Mouse (Mus musculus) CD8-positive naive resting alpha-beta T cell, adult 2 months (primary cell): ENCODE data around the gene Fbxl12.
"Not testable (repeated sequence)": the region's sequence is repeated elsewhere in the genome, so short reads cannot be mapped to it uniquely, and the experiment has no call there.

Experiments
- DNase-seq, 2 experiments: peaks; one replicate each; pipeline ENCODE4 v3.0.0; 2022; ENCODE audit warnings: low read depth in 2 of 2, low spot score in 2 of 2

The Fbxl12 gene

DNA sequence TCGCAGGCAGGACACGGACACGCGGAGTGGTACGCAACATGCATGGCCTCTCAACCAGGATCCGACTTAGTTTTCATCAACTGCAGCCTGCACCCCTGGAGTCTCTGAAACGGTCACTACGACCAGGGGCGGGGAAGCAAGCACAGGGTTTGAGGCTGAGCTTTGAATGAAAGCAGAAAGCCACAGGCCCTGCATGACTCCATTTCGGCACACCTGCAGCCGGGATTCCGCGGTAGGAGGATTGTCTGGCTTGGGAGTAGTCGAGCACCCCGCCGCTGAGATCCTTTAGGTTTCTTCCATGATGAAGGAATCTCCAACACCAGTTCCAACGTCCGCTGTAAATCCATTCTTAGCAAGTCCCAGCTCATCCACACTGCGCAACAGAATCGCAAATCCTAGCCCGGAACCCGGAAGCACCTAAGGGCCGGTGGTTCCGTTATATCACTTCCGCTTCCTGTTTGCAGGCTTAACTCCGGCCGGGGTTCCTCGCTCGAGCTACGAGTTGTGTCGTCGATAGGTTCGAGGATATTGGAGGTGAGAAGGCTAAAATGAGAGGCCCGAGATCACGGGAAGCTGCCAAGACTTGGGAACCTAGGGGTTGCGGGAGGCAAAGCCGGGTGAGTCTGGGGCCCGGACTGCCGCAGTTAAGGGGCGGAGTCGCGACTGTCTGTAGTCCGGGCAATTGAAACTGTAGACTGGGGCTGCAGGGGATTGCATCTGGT lies at the start of gene Fbxl12:
TSS of gene Fbxl12 (minus strand) at position 408 of the 722 bp plus-strand sequence.
- DNase-seq: peak; percentile 70 to 71

DNA sequence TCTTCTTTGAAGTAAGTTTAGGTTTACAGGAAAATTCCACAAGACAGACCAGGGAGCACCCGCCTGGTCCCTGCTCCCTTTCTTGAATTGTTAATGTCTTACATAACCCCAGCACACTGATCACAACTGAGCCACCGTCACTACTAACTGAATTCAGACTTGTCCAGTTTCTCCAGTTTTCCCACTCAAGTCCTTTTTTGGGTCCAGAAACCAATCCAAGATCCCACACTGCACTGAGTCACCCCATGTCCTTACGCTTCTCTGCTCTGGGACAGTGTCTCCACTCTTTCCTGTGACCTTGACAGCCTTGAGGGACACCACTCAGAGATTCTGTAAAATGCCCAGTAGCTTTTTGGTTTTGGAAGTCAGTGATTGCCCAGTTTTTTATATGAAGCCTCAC lies 48.3 kb upstream of the Fbxl12 start:
- no peak for DNase-seq

DNA sequence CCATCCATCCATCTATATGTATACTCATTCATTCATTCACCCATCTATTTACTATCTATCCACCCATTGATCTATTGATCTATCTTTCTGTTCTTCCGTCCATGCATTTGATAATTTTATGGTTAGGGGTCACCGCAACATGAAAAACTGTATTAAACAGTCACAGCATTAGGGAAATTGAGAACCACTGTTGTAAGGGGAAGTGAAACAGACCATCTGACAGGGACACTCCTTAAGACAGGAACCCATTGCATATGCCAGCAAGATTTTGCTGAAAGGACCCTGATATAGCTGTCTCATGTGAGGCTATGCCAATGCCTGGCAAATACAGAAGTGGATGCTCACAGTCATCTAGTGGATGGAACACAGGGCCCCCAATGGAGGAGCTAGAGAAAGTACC lies 45.9 kb upstream of the Fbxl12 start:
- DNase-seq: not testable (repeated sequence)

DNA sequence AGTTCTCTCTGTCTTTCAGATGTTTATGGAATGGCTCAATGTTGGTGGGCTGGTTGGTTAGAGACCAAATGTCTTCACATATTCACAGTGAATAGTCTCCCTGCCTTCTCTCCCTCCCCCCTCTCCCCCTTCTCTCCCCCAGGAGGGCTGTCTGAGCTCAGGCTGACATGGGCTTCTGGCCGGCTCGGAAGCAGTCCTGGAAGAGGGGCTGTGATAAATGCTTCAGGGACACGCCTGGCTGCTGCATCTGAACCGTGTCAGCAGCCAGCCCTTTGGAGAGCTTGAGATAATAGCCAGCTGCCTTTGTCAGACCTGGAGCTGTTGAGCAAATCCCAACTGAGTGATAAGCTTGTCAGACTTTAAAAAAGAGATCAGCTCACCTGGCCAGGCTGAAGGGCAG lies 45.3 kb upstream of the Fbxl12 start:
- DNase-seq: no peak

DNA sequence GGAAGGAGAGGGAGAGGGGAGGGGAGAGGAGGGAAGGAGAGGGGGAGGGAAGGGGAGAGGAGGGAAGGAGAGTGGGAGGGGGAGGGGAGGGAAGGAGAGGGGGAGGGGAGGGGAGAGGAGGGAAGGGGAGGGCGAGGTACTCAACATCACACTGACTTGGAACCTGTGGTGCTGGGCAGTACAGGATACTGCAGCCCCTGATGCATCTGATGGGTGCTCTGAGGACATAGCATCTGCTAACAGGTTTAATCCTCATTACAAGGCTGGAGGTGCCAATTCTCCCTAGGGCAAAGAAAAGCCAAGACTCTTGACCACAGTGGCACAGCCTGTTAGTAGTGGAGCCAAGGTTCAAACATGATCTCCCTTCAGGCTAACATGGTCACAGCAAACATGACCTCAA lies 44.8 kb upstream of the Fbxl12 start:
- no peak for DNase-seq

DNA sequence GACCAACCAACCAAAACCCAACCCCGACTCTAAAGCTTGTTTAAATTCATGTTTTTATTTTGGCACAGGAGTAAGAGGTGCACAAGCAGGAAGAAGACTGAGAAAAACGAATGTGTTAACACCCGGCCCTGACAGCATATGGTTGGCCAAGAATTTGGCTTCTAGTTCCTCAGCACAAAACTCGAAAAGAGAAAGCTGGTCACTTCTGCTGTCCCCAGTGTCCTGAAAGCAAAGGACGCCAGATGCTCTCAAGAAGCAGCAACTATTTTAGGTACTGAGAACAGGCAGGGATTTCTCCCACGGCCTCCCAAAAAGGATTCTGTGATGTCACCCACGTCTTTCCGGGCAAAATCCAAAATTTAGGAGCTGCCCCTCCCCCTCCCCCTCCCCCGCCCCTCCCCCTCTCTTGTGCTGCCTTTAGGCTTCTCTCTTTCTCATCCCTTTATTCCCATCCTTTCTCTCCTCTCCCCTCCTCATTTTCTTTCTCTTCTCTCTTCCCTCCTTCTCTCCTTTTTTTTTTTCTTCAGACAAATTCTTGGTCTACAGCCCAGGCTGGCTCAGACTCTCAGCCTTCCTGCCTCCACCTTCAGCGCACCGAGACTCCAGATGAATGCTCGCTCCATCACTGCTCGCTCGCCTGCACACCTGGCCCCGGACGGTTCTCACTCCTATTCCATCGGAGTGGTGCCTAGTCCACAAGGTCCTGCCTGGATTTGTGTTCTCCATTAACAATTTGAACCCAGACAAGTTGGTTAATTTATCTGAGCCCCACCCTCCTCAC lies 40.7 kb upstream of the Fbxl12 start:
- DNase-seq: no peak

DNA sequence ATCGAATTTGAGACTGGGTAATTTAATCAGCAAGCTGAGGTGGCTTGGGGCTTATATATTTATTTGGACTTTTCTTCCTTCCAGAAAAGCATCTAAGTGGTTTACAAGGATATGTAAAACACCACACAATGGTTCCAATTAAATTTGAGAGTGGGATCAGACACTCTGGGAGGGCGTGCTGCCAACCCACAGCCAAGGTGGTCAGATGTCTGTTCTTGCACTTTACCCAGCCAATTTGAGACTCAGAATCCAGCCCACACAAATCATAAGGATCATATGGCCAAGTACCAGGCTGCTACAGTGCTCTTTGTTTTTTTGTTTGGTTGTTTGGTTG lies 37.8 kb upstream of the Fbxl12 start:
- DNase-seq: no peak

DNA sequence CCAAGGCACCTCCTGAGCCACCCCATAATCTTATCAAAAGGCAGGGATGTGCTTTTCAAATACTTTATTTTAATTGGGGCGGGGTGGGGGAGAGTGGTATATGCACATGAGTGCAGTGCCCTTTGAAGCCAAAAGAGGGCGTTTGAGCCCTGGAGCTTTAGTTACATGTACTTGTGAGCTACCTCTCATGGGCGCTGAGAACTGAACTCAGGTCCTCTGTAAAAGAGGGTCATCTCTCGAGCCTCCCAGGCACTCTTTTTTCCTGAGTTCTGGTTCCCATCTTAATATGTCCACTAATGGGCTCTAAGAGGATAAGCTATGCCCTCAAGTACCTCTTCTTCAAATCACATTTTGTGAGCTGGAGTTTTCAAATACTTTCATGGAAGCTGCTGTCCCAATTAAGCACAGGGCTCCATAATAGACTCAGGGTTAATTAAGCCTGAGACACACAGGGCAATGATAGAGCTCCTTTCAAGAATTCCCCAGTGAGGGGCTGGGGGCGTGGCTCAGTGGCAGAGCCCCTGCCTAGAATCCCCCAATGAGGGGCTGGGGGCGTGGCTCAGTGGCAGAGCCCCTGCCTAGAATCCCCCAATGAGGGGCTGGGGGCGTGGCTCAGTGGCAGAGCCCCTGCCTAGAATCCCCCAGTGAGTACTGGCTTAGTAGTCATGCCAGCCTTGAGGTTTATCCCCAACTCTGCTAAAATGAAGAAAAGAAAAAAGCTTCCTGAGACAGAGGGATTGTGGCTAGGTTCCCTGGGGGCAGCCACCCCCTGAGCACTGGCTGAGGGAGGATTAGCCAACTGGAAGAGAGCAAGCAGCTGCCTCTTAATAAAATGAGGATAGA lies 37.2 kb upstream of the Fbxl12 start:
- DNase-seq: no peak

DNA sequence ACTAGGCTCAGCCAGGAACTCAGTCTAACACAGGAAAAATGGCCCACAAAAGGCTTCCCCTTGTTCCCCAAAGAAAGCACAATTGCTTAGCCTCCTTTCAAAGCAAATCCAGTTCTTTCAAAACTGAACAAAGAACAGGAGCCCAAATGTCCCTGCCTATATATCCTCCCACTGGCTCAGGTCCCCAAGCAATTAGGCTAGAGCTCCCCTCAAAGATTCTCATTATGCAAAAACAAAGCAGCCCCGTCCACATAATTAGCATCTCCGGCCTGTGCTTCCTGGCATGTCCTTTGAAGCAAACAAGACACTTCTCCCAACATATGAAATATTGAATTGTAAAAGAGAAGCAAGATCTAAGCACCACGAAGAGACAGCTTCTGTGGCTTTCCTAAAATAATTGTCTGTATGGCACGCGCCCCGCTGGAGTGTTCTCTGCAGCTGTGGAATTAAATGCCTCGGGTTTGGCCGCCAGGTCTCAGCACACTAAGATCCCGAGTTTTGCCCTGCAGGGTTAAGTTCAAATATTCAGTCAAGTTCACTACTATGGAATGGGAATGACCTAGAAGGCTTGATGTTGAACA lies 35.9 kb upstream of the Fbxl12 start:
- no peak for DNase-seq

DNA sequence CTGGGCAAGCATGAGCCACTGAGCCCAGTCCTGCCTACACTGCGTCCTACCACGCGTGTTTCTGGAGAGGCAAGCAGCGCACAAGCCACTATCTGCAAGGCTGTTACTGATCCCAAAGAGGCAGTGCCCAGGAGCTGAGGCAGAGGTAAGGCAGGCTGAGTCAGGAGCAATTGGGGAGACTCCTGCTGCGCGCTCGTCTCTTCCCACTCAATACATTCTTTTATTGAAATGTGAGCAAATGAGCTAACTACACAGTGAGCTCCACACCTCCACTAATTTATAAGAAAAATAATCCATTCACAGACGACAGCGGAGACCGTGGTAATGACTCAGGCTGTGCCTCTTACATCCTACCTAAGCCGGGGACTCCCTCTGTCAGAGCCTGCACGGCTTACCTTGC lies 33.3 kb upstream of the Fbxl12 start:
- no peak for DNase-seq

DNA sequence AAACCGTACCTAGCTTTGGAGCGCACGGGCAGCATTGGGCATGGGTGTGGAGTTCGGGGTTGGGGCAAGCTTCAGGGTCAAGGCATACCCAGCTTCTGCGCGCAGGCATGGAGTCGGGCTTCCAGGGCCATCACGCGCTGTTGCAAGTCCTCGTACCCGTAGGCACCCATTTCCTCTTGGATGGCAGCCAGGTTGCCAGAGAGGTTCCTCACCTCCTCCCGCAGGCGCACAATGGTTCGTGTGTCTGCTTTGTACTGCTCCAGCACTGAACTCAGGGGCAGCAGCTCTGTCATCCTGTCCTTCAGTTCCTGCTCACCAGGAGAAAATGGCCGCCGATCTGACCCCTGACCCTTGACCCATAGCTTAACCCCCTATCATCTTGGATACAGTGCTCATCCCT lies 27.5 kb upstream of the Fbxl12 start:
- no peak for DNase-seq

DNA sequence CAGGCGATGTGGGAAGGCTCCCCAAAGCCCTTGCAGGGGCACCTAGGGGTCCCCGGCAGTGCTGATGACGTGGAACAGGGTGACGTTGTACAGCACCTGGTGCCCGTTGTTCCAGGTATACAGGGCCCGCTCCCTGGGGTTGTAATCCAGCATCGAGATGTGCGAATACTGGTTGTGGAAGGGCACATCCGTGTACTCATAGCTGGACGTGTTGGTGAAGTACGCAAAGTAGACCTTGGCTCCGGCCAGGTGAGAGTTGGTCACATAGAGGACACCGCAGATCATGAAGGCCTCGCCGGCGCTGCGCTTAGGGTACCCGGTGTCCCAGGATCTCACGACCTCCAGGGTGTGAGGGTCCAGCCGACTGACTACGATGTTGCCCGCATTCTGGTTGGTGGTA lies 23.5 kb upstream of the Fbxl12 start:
- no peak for DNase-seq

DNA sequence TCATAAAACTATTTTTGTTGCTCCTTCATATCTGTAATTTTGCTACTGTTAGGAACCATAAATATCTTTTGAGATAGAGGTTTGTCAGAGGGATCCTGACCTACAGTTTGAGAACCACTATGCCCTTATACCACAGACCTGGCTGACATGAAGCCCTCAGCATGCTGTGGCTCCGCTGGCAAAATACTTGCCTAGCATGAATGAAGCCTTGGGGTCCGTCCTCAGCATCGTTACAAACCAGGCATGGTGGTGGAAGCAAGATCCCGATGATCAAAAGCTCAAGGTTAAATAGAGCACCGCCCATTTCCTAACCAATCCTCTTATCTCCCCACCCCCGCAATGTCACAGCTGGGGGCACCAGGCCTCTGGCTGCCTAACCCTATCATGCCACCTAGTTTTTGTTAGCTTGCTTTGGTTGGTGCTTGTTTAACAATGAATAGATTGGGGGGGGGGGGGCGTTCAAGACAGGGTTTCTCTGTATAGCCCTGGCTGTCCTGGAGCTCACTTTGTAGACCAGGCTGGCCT lies 22.0 kb upstream of the Fbxl12 start:
- DNase-seq: no peak

DNA sequence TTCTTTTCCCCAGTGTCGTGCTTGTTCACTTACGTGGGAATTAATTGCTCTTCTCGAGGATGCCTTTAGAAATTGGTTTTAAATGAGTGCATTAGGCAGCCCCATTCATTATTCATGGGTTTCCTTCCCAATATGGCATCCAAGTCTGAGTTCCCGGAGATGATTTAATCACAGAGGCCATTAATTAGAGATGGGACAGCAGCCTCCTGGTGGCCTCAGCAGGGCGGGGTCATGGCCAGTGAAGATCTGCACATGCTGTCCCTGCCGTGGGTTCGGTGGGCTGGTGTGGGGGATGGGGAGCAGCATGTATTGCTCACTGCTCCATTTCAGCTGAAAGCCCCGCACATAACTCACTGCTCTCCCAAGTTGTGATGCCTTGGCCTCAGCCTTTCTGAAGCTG lies 21.4 kb upstream of the Fbxl12 start:
- DNase-seq: no peak

DNA sequence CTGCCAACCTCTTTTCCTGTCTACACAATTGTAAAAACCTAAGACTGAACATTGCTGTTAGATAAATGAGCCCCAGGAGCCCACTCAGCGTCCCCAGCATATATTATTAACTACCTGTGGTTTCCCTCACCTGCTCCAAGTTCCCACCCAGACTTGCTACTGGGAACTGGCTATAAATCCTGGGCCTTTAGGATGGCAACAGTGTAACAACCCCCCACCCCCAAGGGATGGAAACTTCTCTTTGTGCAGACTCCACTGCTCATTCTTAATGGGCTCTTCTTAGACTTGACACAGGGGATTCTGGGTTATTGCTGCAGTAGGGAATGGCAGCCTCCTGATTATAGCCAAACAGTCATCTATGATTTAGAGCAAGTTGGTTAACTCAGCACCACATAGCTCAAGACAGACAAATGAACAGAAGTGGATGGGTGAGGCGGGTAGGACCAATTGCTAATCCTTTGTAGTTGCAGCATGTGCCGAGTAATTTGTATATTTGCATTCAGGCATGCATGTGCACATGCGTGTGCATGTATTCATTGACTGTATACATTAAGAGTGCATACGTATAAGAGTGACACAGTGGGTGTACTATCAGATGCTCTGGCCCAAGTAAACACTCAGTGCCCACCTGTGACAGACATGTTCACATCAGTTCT lies 20.5 kb upstream of the Fbxl12 start:
- no peak for DNase-seq

DNA sequence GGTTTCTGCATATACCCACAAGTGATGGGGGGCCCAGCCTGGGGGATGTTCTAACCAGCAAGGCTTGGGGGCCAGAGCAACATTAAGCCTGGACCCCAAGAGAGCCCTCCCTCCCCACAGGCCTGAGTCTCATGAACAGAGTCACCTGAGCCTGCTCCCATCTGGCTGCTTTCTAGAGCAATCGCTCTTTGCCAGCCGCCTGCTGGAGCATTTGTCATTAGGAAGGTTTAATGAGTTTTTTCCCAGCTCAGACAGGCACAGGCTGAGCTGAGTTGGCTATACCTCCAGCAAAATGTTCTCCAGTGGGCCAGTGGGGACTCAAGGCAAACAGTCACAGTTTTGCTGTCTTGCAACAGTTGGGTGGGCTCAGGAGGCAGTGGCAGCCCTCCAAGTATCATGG lies 19.8 kb upstream of the Fbxl12 start:
- no peak for DNase-seq

DNA sequence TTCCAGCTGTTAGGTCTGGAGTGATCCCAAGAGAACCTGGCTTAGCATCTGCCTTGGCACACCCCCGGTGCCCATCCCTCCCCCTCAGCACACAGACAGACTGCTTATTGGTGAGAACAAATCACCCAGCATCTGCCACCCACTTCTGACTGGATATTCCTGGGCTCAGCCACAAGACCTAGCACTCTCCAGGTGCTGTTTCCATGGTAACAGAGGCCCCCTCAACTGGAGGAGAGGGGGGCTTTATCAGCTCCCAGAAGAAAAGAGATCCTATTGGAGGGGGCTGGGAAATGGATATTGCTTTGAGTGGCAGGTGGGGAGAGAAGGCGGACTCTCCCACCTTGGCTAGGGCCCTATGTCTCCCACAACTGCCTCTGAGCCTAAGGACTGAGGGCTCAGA lies 19.4 kb upstream of the Fbxl12 start:
- no peak for DNase-seq

DNA sequence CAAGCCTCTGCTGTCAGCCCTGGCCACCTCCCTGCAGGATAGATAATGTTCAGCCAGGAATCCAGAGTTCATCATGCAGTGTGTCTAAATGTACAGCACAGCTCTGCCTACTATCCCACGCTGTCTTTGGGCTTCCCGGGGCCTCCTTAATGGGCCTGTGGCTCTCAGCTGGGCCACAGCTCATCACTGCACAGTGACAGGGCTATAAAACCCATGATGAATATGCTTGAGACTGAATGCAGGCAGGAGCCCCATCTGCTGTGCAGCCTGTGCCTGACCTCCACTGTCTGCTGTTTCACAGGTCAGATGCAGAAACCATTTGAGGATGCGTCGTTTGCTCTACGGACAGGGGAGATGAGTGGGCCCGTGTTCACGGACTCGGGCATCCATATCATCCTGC lies 18.3 kb upstream of the Fbxl12 start:
- no peak for DNase-seq

DNA sequence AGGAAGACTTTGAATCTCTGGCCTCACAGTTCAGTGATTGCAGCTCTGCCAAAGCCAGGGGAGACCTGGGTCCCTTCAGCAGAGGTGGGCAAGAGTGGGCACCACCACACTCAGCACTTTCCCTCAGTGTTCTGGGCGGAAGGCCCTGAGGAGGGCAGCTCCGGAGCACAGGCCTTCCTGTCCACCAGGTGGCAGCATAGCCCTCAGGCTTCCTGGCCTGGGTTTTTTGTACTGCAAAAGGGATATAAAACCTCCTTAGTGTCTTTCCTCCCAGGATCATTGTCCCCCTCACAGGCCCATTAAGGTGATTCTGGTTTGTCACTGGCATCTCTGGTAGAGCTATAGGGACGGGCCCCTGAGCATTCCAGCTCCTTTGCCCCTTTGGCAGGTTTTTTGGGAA lies 17.8 kb upstream of the Fbxl12 start:
- peak; percentile 40 to 60 for DNase-seq

DNA sequence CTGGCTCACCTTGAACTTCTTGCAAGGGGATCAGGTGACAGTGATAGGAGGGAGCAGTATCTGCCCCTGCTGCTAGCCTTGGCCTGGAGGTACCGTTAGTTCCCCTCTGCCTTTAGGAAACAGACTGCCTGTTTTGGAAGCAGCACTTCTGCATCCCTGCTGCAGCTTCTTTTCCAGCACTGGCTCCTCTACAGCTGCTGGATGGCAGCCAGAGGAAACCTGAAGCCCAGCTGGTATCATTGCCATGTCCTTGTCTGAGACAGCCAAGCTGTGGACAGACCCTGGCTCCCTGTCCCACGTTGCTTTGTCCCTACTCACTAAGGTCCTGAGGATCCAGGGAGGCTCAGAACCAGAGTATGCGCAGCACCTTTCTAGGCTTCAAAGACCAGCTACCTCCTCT lies 13.0 kb upstream of the Fbxl12 start:
- no peak for DNase-seq

DNA sequence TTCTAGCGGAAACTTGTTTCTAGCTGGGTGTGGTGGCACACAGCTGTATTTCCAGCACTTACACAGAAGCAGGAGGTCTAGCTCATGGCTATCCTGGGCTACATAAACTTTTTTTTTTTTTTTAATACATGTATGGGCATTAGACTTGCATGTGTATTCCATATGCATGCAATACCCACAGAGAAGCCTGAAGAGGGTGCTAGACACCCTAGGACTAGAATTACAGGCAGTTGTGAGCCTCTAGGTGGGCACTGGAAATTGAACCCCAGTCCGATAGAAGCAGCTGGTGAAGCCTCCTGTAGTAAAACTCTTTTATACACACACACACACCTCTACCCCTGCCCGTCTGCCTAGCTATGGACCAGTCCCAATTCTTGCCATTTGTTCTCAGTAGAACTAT lies 9.3 kb upstream of the Fbxl12 start:
- DNase-seq: no peak
